ENCODE assay signal across 18 mouse cellular contexts in the genomic region with DNA sequence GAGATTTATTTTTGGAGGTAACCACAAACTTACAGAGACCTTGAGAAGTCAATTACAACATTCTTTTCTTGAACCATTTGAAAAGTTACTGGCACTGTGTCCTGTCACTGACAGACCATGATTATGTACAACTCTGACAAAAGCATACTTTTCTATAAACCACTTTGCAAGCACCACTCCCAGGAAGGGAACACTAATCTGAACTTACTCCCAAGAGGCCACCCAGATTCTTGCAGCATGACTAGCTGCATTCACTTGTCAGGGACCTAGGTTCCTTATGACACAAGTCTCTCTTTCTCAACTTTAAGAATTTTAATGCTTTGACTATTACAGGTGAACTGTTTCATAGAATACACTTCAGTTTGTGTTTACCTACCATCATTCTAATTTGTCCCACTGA.
"Had no signal": no experiment of that assay in that cellular context is flagged by ENCODE, and none has a peak within 500 bp of the region (broad histone marks: within the 10 kb centered on the region; RNA-seq: fewer than 3 reads in every experiment).

No protein-coding gene starts in this region.

- H3K9ac ChIP-seq: lung, embryonic 14.5 days; midbrain, embryonic 12.5 days; neural tube, embryonic 13.5 days; neural tube, embryonic 15.5 days; stomach, embryonic 15.5 days had no signal

- DNase-seq: lung, adult 18-20 months; lung, embryonic 14.5 days; lung, postnatal 4 days; midbrain, embryonic 14.5 days; retina, postnatal 1 day; right cerebral cortex, adult 18-20 months; right cerebral cortex, postnatal 14 days; thymus, adult 2 months; thymus, postnatal 25 days; thymus, postnatal 4 days had no signal

- H3K27me3 ChIP-seq: midbrain, embryonic 12.5 days; neural tube, embryonic 13.5 days; neural tube, embryonic 15.5 days; stomach, embryonic 15.5 days had no signal

- ATAC-seq: midbrain, embryonic 16.5 days had no signal

- H3K4me1 ChIP-seq: midbrain, embryonic 10.5 days; midbrain, embryonic 12.5 days; neural tube, embryonic 13.5 days; neural tube, embryonic 15.5 days; stomach, embryonic 15.5 days had no signal

- H3K4me2 ChIP-seq: lung, embryonic 14.5 days; midbrain, embryonic 12.5 days; neural tube, embryonic 13.5 days; neural tube, embryonic 15.5 days; stomach, embryonic 15.5 days had no signal

- H3K27ac ChIP-seq: midbrain, embryonic 10.5 days; midbrain, embryonic 12.5 days; neural tube, embryonic 13.5 days; neural tube, embryonic 15.5 days; stomach, embryonic 15.5 days; stomach, postnatal 0 days had no signal

- H3K36me3 ChIP-seq: midbrain, embryonic 10.5 days; midbrain, embryonic 12.5 days; neural tube, embryonic 13.5 days; neural tube, embryonic 15.5 days; stomach, embryonic 15.5 days had no signal

- H3K9me3 ChIP-seq: midbrain, embryonic 10.5 days; midbrain, embryonic 12.5 days; neural tube, embryonic 13.5 days; neural tube, embryonic 15.5 days; stomach, embryonic 15.5 days had no signal

- H3K4me3 ChIP-seq: midbrain, embryonic 10.5 days; midbrain, embryonic 12.5 days; myocyte; neural tube, embryonic 13.5 days; neural tube, embryonic 15.5 days; stomach, embryonic 15.5 days had no signal
